Mouse (Mus musculus) skeletal muscle tissue, adult 2 months (tissue): Measurements from ENCODE around the gene Tenm4.

Experiments
- DNase-seq: peaks from one replicate; pipeline ENCODE4 v3.0.0-alpha.2; 2012; ENCODE audit warnings: low read depth, low spot score

Tenm4 gene

GRCm38 (mm10) chr7:96952094-96952493 is 781.0 kb downstream of the Tenm4 start:
- no peak for DNase-seq

DNA sequence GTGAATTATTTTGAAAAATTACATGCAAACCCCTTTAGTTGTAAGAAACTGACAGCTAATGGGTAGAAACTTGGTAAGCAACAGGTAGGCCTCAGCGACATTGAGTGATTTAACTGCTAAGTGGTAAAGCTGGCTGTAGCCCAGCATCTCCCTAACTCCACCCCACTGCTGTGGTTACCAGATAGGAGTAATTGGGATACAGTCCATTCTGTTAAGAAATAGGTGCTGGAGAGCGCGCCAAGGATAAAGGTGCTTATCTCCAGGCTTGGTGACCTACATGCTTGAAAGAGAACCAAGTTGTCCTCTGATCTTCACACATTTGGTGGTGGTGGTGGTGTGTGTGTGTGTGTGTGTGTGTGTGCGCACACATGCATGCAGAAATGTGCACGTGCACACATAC is 788.1 kb downstream of the Tenm4 start:
- no peak for DNase-seq
